Mouse (Mus musculus): ENCODE measurements around the gene Utp4.

The Utp4 gene

DNA sequence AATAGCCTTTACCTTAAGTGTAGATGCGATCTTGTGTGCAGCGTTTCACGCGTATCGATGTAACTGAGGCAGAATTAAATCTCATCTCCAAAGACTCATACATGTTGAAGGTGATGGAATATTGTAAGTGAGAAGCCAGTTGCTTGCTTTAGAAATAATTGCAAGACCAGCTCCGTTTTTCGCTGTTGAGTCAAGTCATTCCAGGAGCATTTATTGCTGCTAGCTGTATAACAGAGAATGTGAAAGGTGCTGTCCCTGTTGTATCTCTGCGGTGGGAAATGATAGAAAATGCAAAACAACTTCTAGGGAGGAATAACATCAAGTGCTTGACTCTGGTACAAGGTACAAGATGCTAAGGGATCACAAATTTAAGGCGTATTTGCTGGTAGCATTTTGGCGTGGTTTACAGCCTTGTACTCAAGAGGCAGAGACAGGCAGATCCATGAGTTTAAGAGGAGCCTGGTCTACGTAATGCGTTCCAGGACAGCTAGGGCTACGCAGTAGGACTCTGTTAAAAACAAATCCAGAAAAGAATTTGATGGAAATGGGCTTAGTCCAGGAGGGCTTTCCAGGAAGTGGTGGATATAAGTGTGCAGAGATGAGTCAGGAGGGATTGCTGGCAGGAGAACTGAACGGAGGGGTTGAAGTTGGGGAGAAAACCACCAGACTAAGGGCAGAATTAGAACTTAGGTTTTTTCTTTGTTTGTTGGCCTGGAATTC lies 43.8 kb downstream of the Utp4 start:
- no peak for DNase-seq (ENCODE audit: low spot score)

DNA sequence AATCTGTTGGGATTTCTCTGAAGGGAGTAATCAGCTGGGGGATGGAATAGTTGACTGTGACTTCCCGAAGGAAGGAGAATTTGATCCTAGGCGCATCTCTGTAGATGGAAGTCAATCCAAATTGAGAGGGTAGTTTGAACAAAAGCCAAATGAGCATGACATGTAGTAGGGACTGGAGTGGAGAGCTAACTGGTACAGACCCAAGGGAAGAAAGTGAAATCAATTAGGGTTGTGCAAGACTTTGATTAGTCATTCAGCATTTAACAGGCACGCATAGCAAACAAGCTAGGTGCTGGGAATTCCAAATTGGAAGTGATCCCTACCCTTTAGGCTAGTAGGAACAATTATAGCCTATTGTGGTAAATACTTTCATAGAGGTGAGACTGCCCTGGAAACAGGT lies 48.4 kb downstream of the Utp4 start:
- no peak for DNase-seq (ENCODE audit: low spot score)

DNA sequence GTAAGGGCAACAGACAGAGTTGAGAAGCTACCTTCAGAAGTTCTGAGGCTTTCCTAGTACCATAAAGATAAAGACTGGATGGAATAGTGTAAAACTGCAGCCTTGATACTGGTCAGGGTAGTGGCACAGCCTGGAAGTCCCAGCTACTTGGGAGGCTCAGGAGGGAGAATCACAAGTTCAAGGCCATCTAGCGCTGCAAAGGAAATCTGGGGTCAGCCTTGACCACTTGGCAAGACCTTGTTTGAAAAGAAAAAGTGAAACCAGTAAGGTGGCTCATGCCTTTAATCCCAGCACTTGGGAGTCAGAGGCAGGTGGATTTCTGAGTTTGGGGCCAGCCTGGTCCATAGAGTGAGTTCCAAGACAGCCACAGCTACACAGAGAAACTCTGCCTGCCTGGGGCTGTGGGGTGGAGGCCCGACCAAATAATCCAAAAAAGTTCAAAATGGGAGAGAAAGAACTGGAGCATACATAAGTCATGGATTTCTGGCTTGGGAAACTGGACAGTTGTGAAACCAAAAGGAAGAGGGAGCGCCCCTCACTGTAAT lies 50.5 kb downstream of the Utp4 start:
- no peak for DNase-seq (ENCODE audit: low spot score)

DNA sequence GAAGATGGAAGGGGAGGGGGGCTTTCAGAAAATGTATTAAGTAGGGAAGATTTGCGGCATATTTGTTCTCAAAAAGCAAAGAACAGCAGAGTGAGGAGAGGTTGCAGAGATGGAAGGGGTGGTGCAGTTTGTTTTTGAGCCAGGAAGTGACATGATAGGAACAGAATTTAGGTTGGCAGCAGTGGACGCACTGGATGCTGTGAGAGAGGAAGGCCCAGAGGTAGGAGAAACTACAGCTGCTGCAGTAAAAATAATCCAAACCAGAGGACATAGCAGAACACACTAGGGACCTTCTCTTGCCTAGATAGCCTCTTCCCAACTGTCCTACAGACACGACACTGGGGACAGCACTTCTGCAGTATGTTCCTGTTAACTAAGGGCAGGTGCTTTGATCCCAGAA lies 51.3 kb downstream of the Utp4 start:
- no peak for DNase-seq (ENCODE audit: low spot score)

DNA sequence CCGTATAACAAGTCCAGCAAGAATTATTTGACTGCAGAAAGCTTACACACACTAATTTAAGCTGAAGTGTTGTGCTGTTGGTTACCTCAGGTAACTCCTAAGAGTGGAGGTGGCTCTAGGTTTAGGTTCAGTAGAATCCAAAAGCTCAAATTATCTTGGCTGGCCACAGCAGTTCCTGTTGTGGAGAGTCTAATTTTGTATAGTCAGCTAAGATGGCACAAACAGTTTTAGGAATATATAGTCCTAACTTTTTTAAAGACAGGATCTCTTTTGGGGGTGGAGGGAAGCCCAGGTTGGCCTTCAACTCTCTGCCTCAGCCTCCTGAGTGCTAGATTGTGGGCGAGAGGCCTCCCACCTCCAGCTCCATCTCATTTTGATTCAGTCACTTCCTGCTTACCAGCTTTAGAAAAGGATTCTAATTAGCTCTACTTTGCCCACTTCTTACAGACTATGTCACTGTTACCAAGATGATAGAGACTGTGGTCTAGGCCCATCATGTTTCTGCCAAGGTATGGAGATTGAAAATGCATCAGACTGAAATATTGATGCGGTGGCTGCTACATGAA lies 55.3 kb downstream of the Utp4 start:
- no peak for DNase-seq (ENCODE audit: low spot score)

DNA sequence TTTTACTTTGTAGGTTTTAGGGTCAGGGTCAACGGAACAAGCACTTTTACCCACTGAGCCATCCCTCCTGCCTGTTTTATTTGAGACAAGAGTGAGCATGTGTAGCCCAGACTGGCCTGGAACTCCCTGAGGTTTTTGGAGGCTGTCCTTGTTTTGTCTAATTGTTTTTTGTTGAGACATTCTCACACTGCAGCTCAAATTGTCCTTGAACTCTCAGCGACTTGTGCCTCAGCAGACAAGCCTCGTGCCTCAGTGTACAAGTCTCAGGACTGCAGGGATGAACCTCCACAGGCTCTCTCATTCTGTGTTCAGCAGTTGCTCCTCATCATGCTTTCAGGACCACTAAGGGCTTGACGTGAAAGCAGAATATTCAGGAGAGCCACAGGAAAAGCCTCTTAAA lies 58.3 kb downstream of the Utp4 start:
- DNase-seq (ENCODE audit: low spot score), result no peak

DNA sequence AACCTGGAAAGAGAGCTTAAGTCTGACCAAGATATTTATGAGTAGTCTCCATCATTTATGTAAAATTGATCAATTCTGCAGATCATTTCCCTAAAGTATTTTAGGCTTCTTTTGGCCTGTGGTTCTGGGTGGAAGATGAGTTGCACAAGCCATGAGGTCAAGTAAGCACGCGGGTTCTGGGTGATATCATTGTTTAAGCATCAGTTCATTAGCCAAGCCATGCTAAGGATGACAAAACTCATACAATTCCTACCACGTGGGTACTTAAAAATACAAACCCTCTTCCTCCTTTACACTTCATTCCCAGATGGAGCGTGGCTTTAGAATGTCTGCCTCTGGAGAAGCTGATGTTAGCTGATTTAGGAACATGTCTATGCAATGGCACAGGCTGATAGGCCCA lies 60.1 kb downstream of the Utp4 start:
- no peak for DNase-seq (ENCODE audit: low spot score)

DNA sequence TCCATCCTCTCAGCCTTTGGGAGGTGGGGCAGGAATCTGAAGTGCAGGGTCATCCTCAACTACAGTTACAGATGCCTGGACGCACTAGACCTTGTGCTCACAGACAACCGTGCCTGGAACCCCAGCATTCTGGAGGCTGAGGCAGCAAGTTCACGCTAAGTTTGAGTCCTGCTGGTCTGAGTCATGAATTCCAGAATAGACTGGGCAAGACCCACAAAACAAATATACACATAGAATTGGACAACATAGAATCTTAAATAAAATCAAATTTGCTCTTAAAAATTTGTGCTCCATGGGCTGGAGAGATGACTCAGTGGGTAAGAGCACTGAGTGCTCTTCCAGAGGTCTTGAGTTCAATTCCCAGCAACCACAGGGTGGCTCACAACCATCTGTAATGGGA lies 63.6 kb downstream of the Utp4 start:
- DNase-seq (ENCODE audit: low spot score), result no peak

DNA sequence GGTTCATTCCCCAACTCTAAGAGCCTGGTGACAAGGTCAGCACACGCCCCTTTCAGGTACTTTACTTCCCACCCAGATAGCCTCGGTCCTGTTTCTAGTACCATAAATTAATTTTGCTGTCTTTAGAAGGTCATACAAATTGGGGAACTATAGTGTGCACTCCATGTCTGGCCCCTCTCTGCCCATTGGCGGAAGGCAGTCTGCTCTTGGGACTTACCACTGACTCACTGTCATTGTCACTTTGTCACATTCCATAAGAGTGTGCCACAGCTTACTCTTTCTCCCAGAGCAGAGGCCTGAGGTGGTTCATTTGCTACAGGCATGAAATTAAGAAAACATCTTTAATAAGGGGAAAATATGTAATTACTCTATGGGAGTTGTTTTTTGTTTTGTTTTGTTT lies 64.8 kb downstream of the Utp4 start:
- DNase-seq (ENCODE audit: low spot score), result no peak

DNA sequence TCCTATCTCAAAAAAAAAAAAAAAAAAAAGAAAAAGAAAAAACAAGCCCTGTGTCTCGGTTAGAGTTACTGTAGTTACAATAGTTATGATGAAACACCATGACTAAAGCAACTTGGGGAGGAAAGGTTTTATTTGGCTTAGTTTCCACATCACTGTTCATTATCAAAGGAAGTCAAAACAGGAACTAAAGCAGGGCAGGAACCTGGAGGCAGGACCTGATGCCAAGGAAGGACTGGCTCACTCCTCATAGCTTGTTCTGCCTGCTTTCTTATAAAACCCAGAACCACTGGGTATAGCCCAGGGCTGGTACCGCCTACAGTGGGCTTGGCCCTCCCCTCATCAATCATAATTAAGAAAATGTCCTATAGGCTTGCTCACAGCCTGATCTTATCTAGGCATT lies 66.2 kb downstream of the Utp4 start:
- DNase-seq (ENCODE audit: low spot score), result no peak

DNA sequence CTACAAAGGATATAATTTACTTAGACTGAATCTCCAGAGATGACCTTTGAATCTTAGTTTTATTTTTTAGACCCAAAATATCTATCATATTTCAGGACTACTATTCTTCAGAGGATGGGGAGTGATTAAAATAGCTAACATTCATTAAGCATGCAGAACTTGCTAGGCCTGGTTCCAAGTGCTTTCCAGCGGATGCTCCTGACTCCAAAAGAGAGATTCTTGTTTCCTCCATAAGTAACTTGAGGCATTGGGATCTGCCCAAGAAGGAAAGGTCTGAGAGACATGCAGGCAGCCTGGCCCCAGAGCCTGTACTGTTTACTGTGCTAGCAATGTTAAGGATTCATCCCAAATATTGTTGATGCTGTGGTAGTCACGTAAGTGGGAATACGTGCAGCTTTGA lies 68.9 kb downstream of the Utp4 start:
- DNase-seq (ENCODE audit: low spot score), result no peak

DNA sequence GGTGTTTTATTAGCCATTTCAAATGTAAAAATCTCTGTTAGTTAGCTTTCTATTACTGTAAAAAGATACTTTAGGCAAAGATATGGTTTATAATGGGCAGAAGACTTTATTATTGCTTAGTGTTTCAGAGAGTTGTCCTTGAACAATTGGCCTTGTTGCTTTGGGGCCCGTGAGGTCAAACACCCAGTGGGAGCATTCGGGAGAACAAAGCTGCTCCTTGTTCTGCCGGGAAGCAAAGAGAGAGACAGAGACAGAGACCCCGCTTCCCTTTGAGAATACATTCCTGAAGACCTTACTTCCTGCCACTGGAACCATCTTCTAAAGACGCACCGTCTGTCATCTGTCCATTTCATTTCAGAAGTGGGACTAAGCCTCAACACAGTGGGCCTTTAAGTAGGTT lies 69.9 kb downstream of the Utp4 start:
- no peak for DNase-seq (ENCODE audit: low spot score)

DNA sequence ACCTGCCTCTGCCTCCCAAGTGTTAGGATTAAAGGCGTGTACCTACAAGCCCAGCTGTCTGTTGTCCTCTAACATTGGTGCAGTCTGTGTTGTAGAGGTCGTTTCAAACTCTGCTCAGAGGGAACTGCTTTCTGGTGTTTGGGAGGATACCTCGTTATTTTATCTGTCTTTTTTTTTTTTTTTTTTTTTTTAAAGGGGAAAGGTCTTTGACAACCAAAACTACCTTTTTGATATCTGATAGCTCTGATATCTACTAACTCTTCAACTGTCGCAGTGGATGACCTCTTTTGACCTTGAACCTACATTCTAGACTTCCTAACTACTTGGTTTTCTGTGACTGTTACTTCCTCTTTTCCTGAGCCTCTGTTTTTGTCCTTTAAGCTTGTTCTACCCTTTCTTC lies 71.1 kb downstream of the Utp4 start:
- DNase-seq (ENCODE audit: low spot score), result no peak

DNA sequence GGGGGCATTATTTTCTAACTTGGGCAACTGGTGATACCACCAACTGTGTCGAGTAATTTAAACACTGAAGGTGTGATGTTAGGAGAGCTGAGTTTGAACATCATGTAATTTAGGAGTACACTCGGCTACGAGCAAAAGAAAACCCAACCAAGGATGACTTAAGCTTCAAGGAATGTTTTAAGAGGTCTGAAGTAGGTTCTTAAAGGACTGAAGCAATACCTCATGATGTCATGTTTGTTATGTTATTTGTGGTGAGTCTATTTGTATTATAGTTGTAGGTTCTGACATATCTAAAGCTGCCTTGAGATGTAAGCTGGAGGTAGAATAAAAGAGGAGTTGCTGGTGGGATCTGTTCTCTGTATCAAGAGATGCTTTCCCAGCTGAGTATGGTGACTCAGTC lies 76.5 kb downstream of the Utp4 start:
- no peak for DNase-seq (ENCODE audit: low spot score)

DNA sequence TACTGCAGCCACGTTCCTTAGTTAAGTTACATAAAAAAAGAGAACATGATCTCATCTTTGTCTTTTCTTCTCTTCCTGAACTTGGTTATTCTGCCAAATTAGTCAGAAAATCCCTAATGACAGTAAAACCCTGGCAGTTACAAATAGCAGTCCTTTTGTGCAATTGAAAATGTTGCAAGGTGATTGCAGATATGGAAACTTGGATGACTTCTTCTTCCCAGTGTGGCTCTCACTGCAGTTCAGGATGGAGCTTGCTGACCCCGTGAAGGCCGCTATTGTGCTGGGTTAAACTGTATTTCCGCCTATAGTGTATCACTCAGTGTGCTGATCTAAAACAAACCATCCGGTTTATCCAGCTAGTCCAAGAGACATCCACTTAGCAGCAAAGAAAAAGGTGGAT lies 78.5 kb downstream of the Utp4 start:
- no peak for DNase-seq (ENCODE audit: low spot score)

All from left cerebral cortex, adult 11 months (tissue).